Mouse (Mus musculus): ENCODE results near the gene Lrrc3b.

Lrrc3b gene

GRCm38 (mm10) chr14:15438485-15439157, at the start of gene Lrrc3b:
Lrrc3b (minus strand) TSS chr14:15438987.
- DNase-seq (ENCODE audit: low spot score in 2 of 2) = no peak

- DNase-seq (ENCODE audit: low spot score in 2 of 2) = no peak
Measured at GRCm38 (mm10) chr14:15477668-15478067, 38.9 kb upstream of the Lrrc3b start.

GRCm38 (mm10) chr14:15438096-15438484, 697 bp downstream of the Lrrc3b start:
- no peak for DNase-seq (ENCODE audit: low spot score in 2 of 2)

- DNase-seq (ENCODE audit: low spot score in 2 of 2) = no peak
Measured at GRCm38 (mm10) chr14:15437501-15437941, 1.3 kb downstream of the Lrrc3b start.

- no peak for DNase-seq (ENCODE audit: low spot score in 2 of 2)
Measured at GRCm38 (mm10) chr14:15437046-15437445, 1.7 kb downstream of the Lrrc3b start.

GRCm38 (mm10) chr14:15436586-15436985, 2.2 kb downstream of the Lrrc3b start:
- DNase-seq (ENCODE audit: low spot score in 2 of 2) = no peak

GRCm38 (mm10) chr14:15432396-15432795, 6.4 kb downstream of the Lrrc3b start:
- no peak for DNase-seq (ENCODE audit: low spot score in 2 of 2)

GRCm38 (mm10) chr14:15421624-15422023, 17.2 kb downstream of the Lrrc3b start:
- no peak for DNase-seq (ENCODE audit: low spot score in 2 of 2)

GRCm38 (mm10) chr14:15410686-15411534, 27.9 kb downstream of the Lrrc3b start:
- DNase-seq (ENCODE audit: low spot score in 2 of 2) = no peak

GRCm38 (mm10) chr14:15385536-15385935, 53.3 kb downstream of the Lrrc3b start:
- no peak for DNase-seq (ENCODE audit: low spot score in 2 of 2)

GRCm38 (mm10) chr14:15384972-15385371, 53.8 kb downstream of the Lrrc3b start:
- DNase-seq (ENCODE audit: low spot score in 2 of 2) = no peak

GRCm38 (mm10) chr14:15384532-15384931, 54.3 kb downstream of the Lrrc3b start:
- no peak for DNase-seq (ENCODE audit: low spot score in 2 of 2)

- no peak for DNase-seq (ENCODE audit: low spot score in 2 of 2)
Measured at GRCm38 (mm10) chr14:15383133-15383532, 55.7 kb downstream of the Lrrc3b start.

GRCm38 (mm10) chr14:15377368-15377767, 61.4 kb downstream of the Lrrc3b start:
- no peak for DNase-seq (ENCODE audit: low spot score in 2 of 2)

- DNase-seq (ENCODE audit: low spot score in 2 of 2) = no peak
Measured at GRCm38 (mm10) chr14:15376786-15377185, 62.0 kb downstream of the Lrrc3b start.

GRCm38 (mm10) chr14:15374271-15374670, 64.5 kb downstream of the Lrrc3b start:
- DNase-seq (ENCODE audit: low spot score in 2 of 2) = no peak

- DNase-seq (ENCODE audit: low spot score in 2 of 2) = no peak
Measured at GRCm38 (mm10) chr14:15372985-15373384, 65.8 kb downstream of the Lrrc3b start.

GRCm38 (mm10) chr14:15365045-15365444, 73.7 kb downstream of the Lrrc3b start:
- DNase-seq (ENCODE audit: low spot score in 2 of 2) = no peak

GRCm38 (mm10) chr14:15359893-15360292, 78.9 kb downstream of the Lrrc3b start:
- DNase-seq (ENCODE audit: low spot score in 2 of 2) = no peak

GRCm38 (mm10) chr14:15359134-15359533, 79.7 kb downstream of the Lrrc3b start:
- DNase-seq (ENCODE audit: low spot score in 2 of 2) = no peak

GRCm38 (mm10) chr14:15355512-15355911, 83.3 kb downstream of the Lrrc3b start:
- DNase-seq (ENCODE audit: low spot score in 2 of 2) = peak; percentile 30 to 46

GRCm38 (mm10) chr14:15354299-15354698, 84.5 kb downstream of the Lrrc3b start:
- DNase-seq (ENCODE audit: low spot score in 2 of 2) = no peak

- no peak for DNase-seq (ENCODE audit: low spot score in 2 of 2)
Measured at GRCm38 (mm10) chr14:15333130-15333529, 105.7 kb downstream of the Lrrc3b start.

Data from urinary bladder, adult 18-20 months (tissue).